Mouse (Mus musculus): ENCODE data around the gene Iqgap3.

Gene Iqgap3

GRCm38 (mm10) chr3:88097666-88098065 is 15.9 kb downstream of the Iqgap3 start:
- no peak for DNase-seq

- no peak for DNase-seq
These were observed 18.5 kb downstream of the Iqgap3 start for GRCm38 (mm10) chr3:88100251-88100650.

GRCm38 (mm10) chr3:88101736-88102135 is 20.0 kb downstream of the Iqgap3 start:
- no peak for DNase-seq

GRCm38 (mm10) chr3:88102196-88102595 is 20.4 kb downstream of the Iqgap3 start:
- DNase-seq, result no peak

GRCm38 (mm10) chr3:88102611-88103010 is 20.8 kb downstream of the Iqgap3 start:
- no peak for DNase-seq

- no peak for DNase-seq
These were observed 24.4 kb downstream of the Iqgap3 start for GRCm38 (mm10) chr3:88106126-88106525.

- DNase-seq, result no peak
These were observed 27.4 kb downstream of the Iqgap3 start for GRCm38 (mm10) chr3:88109126-88109525.

GRCm38 (mm10) chr3:88114396-88114795 is 32.6 kb downstream of the Iqgap3 start:
- no peak for DNase-seq

GRCm38 (mm10) chr3:88120117-88120651 is 38.4 kb downstream of the Iqgap3 start:
- DNase-seq, result no peak

- no peak for DNase-seq
These were observed 39.7 kb downstream of the Iqgap3 start for GRCm38 (mm10) chr3:88121164-88122131.

- no peak for DNase-seq
These were observed 43.4 kb downstream of the Iqgap3 start for GRCm38 (mm10) chr3:88125195-88125594.

- DNase-seq, result no peak
These were observed 44.4 kb downstream of the Iqgap3 start for GRCm38 (mm10) chr3:88126181-88126580.

- no peak for DNase-seq
These were observed 45.9 kb downstream of the Iqgap3 start for GRCm38 (mm10) chr3:88127636-88128035.

- no peak for DNase-seq
These were observed 46.3 kb downstream of the Iqgap3 start for GRCm38 (mm10) chr3:88128056-88128455.

- DNase-seq, result no peak
These were observed 47.2 kb downstream of the Iqgap3 start for GRCm38 (mm10) chr3:88129006-88129405.

- DNase-seq, result peak; percentile 74 to 79
These were observed 49.3 kb downstream of the Iqgap3 start for GRCm38 (mm10) chr3:88131071-88131470.

GRCm38 (mm10) chr3:88132492-88132891 is 50.7 kb downstream of the Iqgap3 start:
- no peak for DNase-seq

GRCm38 (mm10) chr3:88133187-88133771 is 51.5 kb downstream of the Iqgap3 start:
- DNase-seq, result peak; percentile 86 to 92

- DNase-seq, result no peak
These were observed 54.6 kb downstream of the Iqgap3 start for GRCm38 (mm10) chr3:88136346-88136745.

- DNase-seq, result no peak
These were observed 55.2 kb downstream of the Iqgap3 start for GRCm38 (mm10) chr3:88136945-88137494.

- DNase-seq, result no peak
These were observed 56.0 kb downstream of the Iqgap3 start for GRCm38 (mm10) chr3:88137821-88138220.

GRCm38 (mm10) chr3:88138336-88139242 is 56.8 kb downstream of the Iqgap3 start:
- DNase-seq, result peak; percentile 94

All from cerebellum, postnatal 25 days (tissue).